Mouse (Mus musculus): Measurements from ENCODE around the gene Usp29.

Gene Usp29

GRCm38 (mm10) chr7:6816706-6817376, 86.5 kb downstream of the Usp29 start:
- no peak for DNase-seq (ENCODE audit: low spot score in 2 of 2)

GRCm38 (mm10) chr7:6820296-6820695, 89.9 kb downstream of the Usp29 start:
- no peak for DNase-seq (ENCODE audit: low spot score in 2 of 2)

GRCm38 (mm10) chr7:6822633-6823032, 92.3 kb downstream of the Usp29 start:
- no peak for DNase-seq (ENCODE audit: low spot score in 2 of 2)

- DNase-seq (ENCODE audit: low spot score in 2 of 2) = no peak
Observed at GRCm38 (mm10) chr7:6823673-6824072, 93.3 kb downstream of the Usp29 start.

- DNase-seq (ENCODE audit: low spot score in 2 of 2) = peak; percentile 12 to 43
Observed at GRCm38 (mm10) chr7:6825966-6826647, 95.7 kb downstream of the Usp29 start.

- DNase-seq (ENCODE audit: low spot score in 2 of 2) = no peak
Observed at GRCm38 (mm10) chr7:6829148-6829547, 98.8 kb downstream of the Usp29 start.

- no peak for DNase-seq (ENCODE audit: low spot score in 2 of 2)
Observed at GRCm38 (mm10) chr7:6834950-6835349, 104.6 kb downstream of the Usp29 start.

- no peak for DNase-seq (ENCODE audit: low spot score in 2 of 2)
Observed at GRCm38 (mm10) chr7:6835351-6835750, 105.0 kb downstream of the Usp29 start.

GRCm38 (mm10) chr7:6837297-6837925, 107.0 kb downstream of the Usp29 start:
- no peak for DNase-seq (ENCODE audit: low spot score in 2 of 2)

- no peak for DNase-seq (ENCODE audit: low spot score in 2 of 2)
Observed at GRCm38 (mm10) chr7:6837926-6838554, 107.7 kb downstream of the Usp29 start.

- DNase-seq (ENCODE audit: low spot score in 2 of 2) = no peak
Observed at GRCm38 (mm10) chr7:6840860-6841259, 110.5 kb downstream of the Usp29 start.

- no peak for DNase-seq (ENCODE audit: low spot score in 2 of 2)
Observed at GRCm38 (mm10) chr7:6849495-6849894, 119.1 kb downstream of the Usp29 start.

- DNase-seq (ENCODE audit: low spot score in 2 of 2) = no peak
Observed at GRCm38 (mm10) chr7:6850321-6850720, 119.9 kb downstream of the Usp29 start.

GRCm38 (mm10) chr7:6851256-6851655, 120.9 kb downstream of the Usp29 start:
- DNase-seq (ENCODE audit: low spot score in 2 of 2) = no peak

GRCm38 (mm10) chr7:6851717-6852503, 121.5 kb downstream of the Usp29 start:
- DNase-seq (ENCODE audit: low spot score in 2 of 2) = no peak

- no peak for DNase-seq (ENCODE audit: low spot score in 2 of 2)
Observed at GRCm38 (mm10) chr7:6855613-6856405, 125.4 kb downstream of the Usp29 start.

GRCm38 (mm10) chr7:6858694-6859270, 128.4 kb downstream of the Usp29 start:
- no peak for DNase-seq (ENCODE audit: low spot score in 2 of 2)

- no peak for DNase-seq (ENCODE audit: low spot score in 2 of 2)
Observed at GRCm38 (mm10) chr7:6860689-6861088, 130.3 kb downstream of the Usp29 start.

GRCm38 (mm10) chr7:6866351-6866750, 136.0 kb downstream of the Usp29 start:
- no peak for DNase-seq (ENCODE audit: low spot score in 2 of 2)

GRCm38 (mm10) chr7:6868831-6869230, 138.5 kb downstream of the Usp29 start:
- DNase-seq (ENCODE audit: low spot score in 2 of 2) = no peak

GRCm38 (mm10) chr7:6869556-6869955, 139.2 kb downstream of the Usp29 start:
- DNase-seq (ENCODE audit: low spot score in 2 of 2) = no peak

All from heart, adult 9 months (tissue).